Mouse (Mus musculus): ENCODE data around the gene Tspan33. TPM values are rescaled to one million over a fixed set of nuclear protein-coding genes. Genes with fewer than 3 reads are reported as not detected.
A peak's percentile ranks its signal among the peaks of the same experiment; 100 is the strongest.
"Not testable (repeated sequence)": the region's sequence is repeated elsewhere in the genome, so short reads cannot be mapped to it uniquely, and the experiment has no call there.

Tspan33 gene
- 10 to 100 TPM; 31.7 to 34.8 TPM for total RNA-seq (2021)
- long read RNA-seq, experiment 1, transcript Tspan33-201 (8 exons, 1,994 nt), result major isoform, 38 of 115 reads
- long read RNA-seq, experiment 1, transcript Tspan33-202 (8 exons, 1,977 nt), result minor isoform, 14 of 115 reads
- long read RNA-seq, experiment 1, partial matches to known transcripts, result 1 of 115 reads
- long read RNA-seq, experiment 1, other reads (novel, unspliced or antisense), result 62 of 115 reads
- long read RNA-seq, experiment 2, transcript Tspan33-202 (8 exons, 1,977 nt), result minor isoform, 23 of 124 reads
- long read RNA-seq, experiment 2, transcript Tspan33-201 (8 exons, 1,994 nt), result major isoform, 42 of 124 reads
- long read RNA-seq, experiment 2, partial matches to known transcripts, result 7 of 124 reads
- long read RNA-seq, experiment 2, other reads (novel, unspliced or antisense), result 52 of 124 reads

- Histone ChIP-seq H3K27ac (peak within 1 kb of the TSS; percentile 84), H3K4me3 (peak within 1 kb of the TSS; percentile 75)
- DNase-seq (ENCODE audit: low spot score in 2 of 2), result peak; percentile 88 to 94
- no peak for TF ChIP-seq CTCF (conservative IDR thresholded peaks at IDR 0.05)
Measured at GRCm38 (mm10) chr6:29693953-29694352, at the start of gene Tspan33. TSS of gene Tspan33 (plus strand) at chr6:29694222.

DNA sequence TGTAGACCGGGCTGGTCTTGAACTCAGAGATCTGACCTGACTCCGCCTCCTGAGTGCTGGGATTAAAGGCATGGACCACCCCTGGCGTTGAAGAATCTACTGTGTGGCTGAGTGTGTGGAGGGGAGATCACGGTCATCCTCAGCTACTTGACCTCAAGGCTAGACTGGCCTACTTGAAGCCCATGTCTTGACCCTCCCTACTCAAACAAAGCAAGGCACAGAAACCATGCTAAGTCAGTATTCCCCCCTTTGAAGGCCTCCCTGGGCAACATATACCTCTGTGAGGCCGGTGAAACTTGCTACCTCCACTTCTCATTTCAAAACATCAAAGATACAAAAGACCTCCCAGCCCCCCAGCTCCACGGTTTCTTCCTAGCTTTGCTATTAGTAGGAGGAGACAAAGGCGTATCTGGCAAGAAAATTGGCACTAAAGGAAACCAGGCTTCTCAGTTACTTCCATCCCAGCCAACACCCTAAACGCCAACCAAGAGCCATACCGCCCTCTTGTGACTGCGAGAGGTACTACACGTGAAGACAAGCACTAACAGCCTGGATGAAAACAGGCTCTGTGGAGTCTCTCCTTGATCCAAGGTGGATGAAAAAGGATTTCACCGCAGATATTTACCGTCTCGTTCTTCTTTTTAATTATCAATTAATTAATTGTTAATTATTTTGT lies 44.4 kb upstream of the Tspan33 start:
- DNase-seq (ENCODE audit: low spot score in 2 of 2), result peak; percentile 88 to 94
- no peak overlapping the region for H3K27ac ChIP-seq
- no peak overlapping the region for H3K4me3 ChIP-seq
- TF ChIP-seq CTCF (conservative IDR thresholded peaks at IDR 0.05), result peak; percentile 96

DNA sequence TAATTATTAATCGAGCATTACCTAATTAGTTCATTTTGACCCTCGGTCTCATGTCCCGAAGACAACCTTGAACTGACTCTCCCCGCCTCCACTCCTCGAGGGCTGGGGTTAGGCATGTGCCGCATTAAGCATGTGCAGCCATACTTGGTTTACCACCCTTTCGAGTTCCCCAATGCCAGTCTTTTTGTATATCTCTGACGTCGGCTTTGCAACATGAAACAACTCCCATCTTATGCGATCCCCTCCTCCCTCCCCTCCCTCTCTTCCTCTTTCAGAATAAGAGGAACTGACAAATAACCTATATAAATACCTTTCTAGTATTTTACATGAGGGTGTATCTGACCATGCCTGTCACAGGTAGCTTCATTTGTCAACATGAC lies 43.9 kb upstream of the Tspan33 start:
- no peak for TF ChIP-seq CTCF (conservative IDR thresholded peaks at IDR 0.05)
- Histone ChIP-seq H3K4me3 (no peak overlapping the region), H3K27ac (no peak overlapping the region)
- no peak for DNase-seq (ENCODE audit: low spot score in 2 of 2)

DNA sequence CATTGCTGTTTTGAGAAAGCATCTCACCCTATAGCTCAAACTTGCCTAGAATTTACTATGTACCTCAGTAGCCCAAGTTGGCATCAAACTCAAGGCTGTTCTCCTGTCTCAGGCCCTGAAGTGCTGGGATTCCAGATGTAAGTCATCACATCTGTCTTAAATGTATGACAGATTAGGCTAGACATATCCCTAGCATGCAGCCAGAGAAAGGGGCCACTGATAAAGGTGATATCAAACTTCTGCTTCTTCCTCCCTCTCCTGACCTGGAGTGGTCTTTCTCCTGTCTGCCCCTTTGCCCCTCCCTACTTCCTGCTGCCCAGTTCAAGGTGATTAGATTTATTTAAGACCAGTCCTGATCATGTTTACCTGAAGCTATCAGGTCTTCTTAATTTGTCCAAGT lies 40.8 kb upstream of the Tspan33 start:
- no peak for TF ChIP-seq CTCF (conservative IDR thresholded peaks at IDR 0.05)
- no peak for DNase-seq (ENCODE audit: low spot score in 2 of 2)
- Histone ChIP-seq H3K27ac (no peak overlapping the region), H3K4me3 (no peak overlapping the region)

GRCm38 (mm10) chr6:29658626-29659475 lies 35.2 kb upstream of the Tspan33 start:
- no peak overlapping the region for H3K4me3 ChIP-seq
- no peak for DNase-seq (ENCODE audit: low spot score in 2 of 2)
- no peak for TF ChIP-seq CTCF (conservative IDR thresholded peaks at IDR 0.05)
- no peak overlapping the region for H3K27ac ChIP-seq

DNA sequence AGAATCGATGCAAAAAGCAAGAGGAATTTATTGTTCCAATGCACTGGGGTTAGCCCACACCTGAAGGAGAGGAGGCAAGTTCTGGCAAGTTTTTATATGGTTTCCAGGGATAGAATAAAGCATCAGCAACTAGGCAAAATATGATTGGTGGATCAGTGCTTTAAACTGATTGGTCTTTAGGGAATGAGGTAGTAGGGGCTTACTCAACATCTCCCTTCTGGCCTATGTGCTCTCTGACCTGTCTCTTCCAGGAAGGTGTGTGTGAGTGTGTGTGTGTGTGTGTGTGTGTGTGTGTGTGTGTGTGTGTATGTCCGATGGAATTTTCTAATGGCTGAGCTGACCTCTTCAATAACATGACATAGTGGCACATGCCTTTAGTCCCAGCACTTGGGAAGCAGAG lies 34.1 kb upstream of the Tspan33 start:
- H3K4me3 ChIP-seq, result no peak overlapping the region
- no peak for TF ChIP-seq CTCF (conservative IDR thresholded peaks at IDR 0.05)

GRCm38 (mm10) chr6:29660662-29661307 lies 33.2 kb upstream of the Tspan33 start:
- no peak for TF ChIP-seq CTCF (conservative IDR thresholded peaks at IDR 0.05)
- Histone ChIP-seq H3K27ac (no peak overlapping the region), H3K4me3 (no peak overlapping the region)
- DNase-seq (ENCODE audit: low spot score in 2 of 2), result no peak

More for the DNA sequence above, 34.1 kb upstream of the Tspan33 start:
- DNase-seq (ENCODE audit: low spot score in 2 of 2), result no peak
- H3K27ac ChIP-seq, result no peak overlapping the region

DNA sequence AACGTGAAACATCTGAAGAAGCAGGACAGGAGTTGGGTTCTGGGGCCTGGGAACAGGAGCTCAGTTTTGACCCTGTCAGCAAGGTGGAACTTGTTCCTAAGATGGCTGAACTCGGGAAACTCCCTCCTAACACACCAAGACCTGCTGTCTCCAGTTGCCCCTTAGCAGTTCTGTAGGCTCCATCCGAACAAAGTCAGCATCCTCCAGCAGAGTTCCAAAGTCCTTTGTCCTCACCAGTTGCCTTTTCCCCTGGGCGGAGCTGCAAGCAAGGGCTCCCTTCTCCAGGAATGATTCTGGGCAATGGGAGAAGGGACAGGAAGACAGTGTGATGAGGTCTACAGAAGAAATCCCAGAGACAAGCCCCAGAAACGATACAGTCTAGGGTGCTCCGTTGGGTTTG lies 26.8 kb upstream of the Tspan33 start:
- no peak for TF ChIP-seq CTCF (conservative IDR thresholded peaks at IDR 0.05)
- no peak overlapping the region for H3K4me3 ChIP-seq
- DNase-seq (ENCODE audit: low spot score in 2 of 2), result no peak
- H3K27ac ChIP-seq, result no peak overlapping the region

- TF ChIP-seq CTCF (conservative IDR thresholded peaks at IDR 0.05), result no peak
- H3K4me3 ChIP-seq, result no peak overlapping the region
- H3K27ac ChIP-seq, result no peak overlapping the region
- no peak for DNase-seq (ENCODE audit: low spot score in 2 of 2)
Measured at GRCm38 (mm10) chr6:29671741-29672140, 22.3 kb upstream of the Tspan33 start.

DNA sequence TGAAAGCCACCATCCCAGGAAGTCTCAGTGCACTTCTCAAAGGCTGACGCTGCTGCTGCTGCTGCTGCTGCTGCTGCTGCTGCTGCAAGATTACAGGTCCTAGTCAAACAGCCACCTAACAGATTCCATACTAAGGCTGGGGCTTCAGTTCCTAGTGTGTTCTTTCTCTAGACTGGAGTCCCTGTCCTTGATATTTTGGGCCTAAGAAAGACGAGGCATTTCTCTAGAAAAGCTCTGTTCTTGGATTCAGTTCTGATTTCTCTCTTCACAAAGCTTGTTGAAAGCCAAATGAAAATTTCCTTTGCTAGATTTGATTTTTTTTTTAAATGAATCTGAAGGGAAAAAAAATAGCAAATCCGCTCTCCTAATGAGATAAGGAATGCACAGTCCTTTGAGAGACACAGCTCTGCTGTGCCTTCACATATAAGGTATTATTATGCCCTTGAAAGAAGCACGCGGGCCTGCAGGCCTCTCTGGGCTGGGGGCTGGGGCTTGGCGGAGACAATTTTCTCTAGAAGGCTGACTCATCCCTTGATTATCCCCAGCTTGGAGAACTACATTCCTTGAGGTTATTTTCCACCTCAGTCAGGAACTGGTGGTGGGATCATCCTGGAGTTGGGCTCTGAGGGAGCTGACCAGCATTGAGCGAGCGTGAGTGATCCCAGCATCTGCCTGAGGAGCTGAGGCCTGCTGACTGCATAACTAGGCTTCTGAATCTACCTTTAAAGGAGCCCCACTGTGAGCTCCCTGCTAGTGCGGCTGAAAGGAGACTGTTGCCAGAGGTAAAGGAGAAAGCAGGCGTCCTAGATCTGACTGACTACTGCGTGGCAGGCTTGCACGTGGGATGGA lies 21.2 kb upstream of the Tspan33 start:
- Histone ChIP-seq H3K4me3 (no peak overlapping the region), H3K27ac (peak overlapping the region; percentile 61)
- TF ChIP-seq CTCF (conservative IDR thresholded peaks at IDR 0.05), result no peak
- no peak for DNase-seq (ENCODE audit: low spot score in 2 of 2)

DNA sequence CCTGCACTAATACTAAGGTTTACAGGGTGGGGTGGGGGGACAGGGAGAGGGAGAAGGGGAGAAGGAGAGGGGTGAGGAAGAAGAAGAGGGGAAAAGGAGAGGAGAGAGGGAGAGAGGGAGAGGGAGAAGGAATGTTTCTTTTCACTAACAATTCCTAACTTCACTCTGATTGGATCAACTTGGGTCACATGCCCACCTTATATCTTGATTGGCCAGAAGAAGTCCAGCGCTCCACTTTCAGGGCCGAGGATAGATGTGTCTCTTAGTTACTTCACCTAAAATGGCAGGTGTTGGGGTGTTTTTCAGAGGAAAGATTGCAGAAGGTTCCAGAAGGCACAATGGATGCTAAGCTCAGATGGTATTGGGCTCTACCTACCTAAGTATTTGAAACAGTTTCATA lies 20.3 kb upstream of the Tspan33 start:
- TF ChIP-seq CTCF (conservative IDR thresholded peaks at IDR 0.05), result no peak
- H3K27ac ChIP-seq, result no peak overlapping the region
- H3K4me3 ChIP-seq, result no peak overlapping the region
- DNase-seq (ENCODE audit: low spot score in 2 of 2), result no peak

GRCm38 (mm10) chr6:29679947-29680550 lies 14.0 kb upstream of the Tspan33 start:
- DNase-seq (ENCODE audit: low spot score in 2 of 2); H3K4me3 ChIP-seq; H3K27ac ChIP-seq: not testable (repeated sequence)
